Mouse (Mus musculus): Measurements from ENCODE around the gene Ccdc86. TPM values are rescaled to one million over a fixed set of nuclear protein-coding genes. Genes with fewer than 3 reads are reported as not detected.

The Ccdc86 gene
- polyA plus RNA-seq, 3 experiments from 2014 or later: 7.7 to 9.0 (median 7.9) TPM

DNA sequence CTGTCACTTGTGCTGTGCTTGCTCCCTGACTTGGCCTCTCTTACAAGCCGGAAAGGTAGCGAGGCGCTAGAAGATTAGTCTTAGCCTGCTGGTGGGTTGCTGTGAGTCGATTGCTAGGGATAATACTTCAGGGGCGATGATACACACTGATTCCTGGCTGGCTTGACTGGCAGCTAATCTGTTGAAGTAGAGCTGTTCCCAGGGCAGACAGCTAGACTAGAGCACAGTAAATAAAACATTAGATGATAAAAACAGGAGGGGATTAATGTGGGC, 43.4 kb downstream of the Ccdc86 start:
- no peak for ATAC-seq

GRCm38 (mm10) chr19:10904927-10905727, 43.9 kb downstream of the Ccdc86 start:
- no peak for ATAC-seq

DNA sequence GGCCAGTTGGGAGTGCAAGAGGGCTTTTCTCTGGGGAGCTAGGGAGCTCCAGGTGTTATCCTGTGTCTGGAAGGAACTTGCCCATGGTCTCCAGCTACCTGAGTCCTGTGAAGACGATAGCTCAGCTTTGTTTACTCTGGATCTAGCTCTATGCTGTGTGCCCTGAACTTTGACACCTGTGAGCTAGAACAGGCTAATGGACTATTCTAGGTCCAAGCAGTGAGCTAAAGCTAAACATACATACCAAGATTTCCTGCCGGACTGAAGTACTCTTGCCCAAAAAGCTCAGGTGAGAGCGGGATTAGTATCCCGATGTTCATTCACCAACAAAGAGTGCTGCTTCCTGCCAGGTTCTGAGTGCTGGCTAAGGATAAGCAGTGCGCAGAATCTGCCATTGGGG, 44.6 kb downstream of the Ccdc86 start:
- ATAC-seq: no peak

DNA sequence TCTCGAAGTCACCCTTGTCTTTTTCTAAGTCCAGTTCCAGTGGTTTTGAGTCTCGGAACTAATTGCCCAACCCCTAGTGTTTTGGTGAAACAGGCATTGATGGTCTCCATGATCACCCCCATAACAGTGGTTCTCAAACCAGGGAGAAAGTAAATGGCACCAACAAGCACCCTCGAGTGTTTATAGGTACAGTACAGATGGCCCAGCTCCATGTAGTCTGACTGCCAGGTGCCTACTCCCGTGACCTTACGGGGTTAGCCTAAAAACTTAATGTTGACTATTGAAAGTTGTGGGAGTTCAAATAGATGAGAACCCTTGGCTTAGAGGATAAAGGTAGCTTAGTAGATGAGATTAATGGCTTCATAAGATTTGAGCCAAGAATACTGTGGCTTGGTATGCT, 48.0 kb downstream of the Ccdc86 start:
- no peak for ATAC-seq

GRCm38 (mm10) chr19:10900315-10900714, 48.8 kb downstream of the Ccdc86 start:
- no peak for ATAC-seq

GRCm38 (mm10) chr19:10897491-10897890, 51.6 kb downstream of the Ccdc86 start:
- ATAC-seq: no peak

GRCm38 (mm10) chr19:10896849-10897248, 52.2 kb downstream of the Ccdc86 start:
- no peak for ATAC-seq

GRCm38 (mm10) chr19:10895708-10896107, 53.4 kb downstream of the Ccdc86 start:
- ATAC-seq: no peak

DNA sequence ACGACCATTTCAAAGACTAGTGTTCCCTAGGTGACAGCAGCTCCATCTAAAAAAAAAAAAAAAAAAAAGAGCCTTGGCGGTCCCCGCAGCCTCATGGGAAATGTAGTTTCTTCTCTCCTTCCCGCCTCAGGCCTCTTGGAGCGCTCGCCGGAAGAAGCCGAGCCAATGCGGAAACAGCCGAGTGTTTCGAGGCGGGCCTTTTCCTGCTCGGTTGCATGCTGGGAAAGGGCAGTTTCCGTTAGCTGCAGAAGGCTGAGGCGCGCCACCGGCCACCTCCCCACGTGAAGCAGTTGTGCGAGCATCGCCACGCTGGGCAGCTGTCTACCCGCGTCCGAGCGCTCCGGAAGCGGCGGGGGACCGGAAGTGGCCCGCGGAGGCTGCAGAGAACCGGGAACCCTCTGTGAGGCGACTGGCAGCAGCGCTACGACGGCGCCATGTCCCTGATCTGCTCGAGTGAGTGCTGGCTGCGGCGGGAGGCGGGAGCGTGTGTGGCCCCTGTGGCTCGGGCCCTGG, 54.0 kb downstream of the Ccdc86 start, which contains the start of gene Prpf19:
Prpf19 (plus strand) TSS at position 216 of the 513 bp plus-strand sequence.
- ATAC-seq: peak; percentile 99

- no peak for ATAC-seq
Measured at GRCm38 (mm10) chr19:10892201-10892600, 56.9 kb downstream of the Ccdc86 start.

Other genes starting within 250 kb of the Ccdc86 start
- gene Cd5, start 210.3 kb downstream of the Ccdc86 start, polyA plus RNA-seq (2017; shearing (Covaris generic)): 100 to 1,000 TPM; 355 to 487 (median 480) TPM
- 100 to 1,000 TPM; 356 to 569 (median 520) TPM for gene Cd6, start 119.2 kb downstream of the Ccdc86 start, polyA plus RNA-seq (2017; shearing (Covaris generic))
- gene Slc15a3, start 109.5 kb downstream of the Ccdc86 start, polyA plus RNA-seq (2017; shearing (Covaris generic)): 10 to 100 TPM in 1 of 3 experiments, 1 to 10 TPM in 2; 3.2 to 16.7 (median 3.3) TPM
- gene Tmem132a, start 79.3 kb downstream of the Ccdc86 start, polyA plus RNA-seq (2017; shearing (Covaris generic)): 1 to 10 TPM in 1 of 3 experiments, under 1 TPM in 1, not detected in 1; 0.86 to 1.0 TPM
- 10 to 100 TPM; 55.3 to 75.6 (median 64.7) TPM for gene Tmem109, start 67.3 kb downstream of the Ccdc86 start, polyA plus RNA-seq (2017; shearing (Covaris generic))
- gene Prpf19, start 54.0 kb downstream of the Ccdc86 start, polyA plus RNA-seq (2017; shearing (Covaris generic)): 10 to 100 TPM in 2 of 3 experiments, 1 to 10 TPM in 1; 6.2 to 26.0 (median 20.2) TPM
- not detected for gene Zp1, start 28.6 kb downstream of the Ccdc86 start, polyA plus RNA-seq (2017; shearing (Covaris generic))
- gene Ptgdr2, start 12.1 kb downstream of the Ccdc86 start, polyA plus RNA-seq (2017; shearing (Covaris generic)): under 1 TPM in 1 of 3 experiments, not detected in 2; 0.22 TPM
- gene Ms4a10, start 25.4 kb upstream of the Ccdc86 start, polyA plus RNA-seq (2017; shearing (Covaris generic)): not detected
- gene Ms4a15, start 44.0 kb upstream of the Ccdc86 start, polyA plus RNA-seq (2017; shearing (Covaris generic)): not detected
- not detected for gene Ms4a18, start 68.8 kb upstream of the Ccdc86 start, polyA plus RNA-seq (2017; shearing (Covaris generic))
- gene Ms4a8a, start 131.8 kb upstream of the Ccdc86 start, polyA plus RNA-seq (2017; shearing (Covaris generic)): under 1 TPM in 1 of 3 experiments, not detected in 2; 0.54 TPM
- gene 1700017D01Rik, start 181.6 kb upstream of the Ccdc86 start, polyA plus RNA-seq (2017; shearing (Covaris generic)): not detected
- gene 1700025F22Rik, start 216.1 kb upstream of the Ccdc86 start, polyA plus RNA-seq (2017; shearing (Covaris generic)): not detected
- not detected for gene Ms4a13, start 247.5 kb upstream of the Ccdc86 start, polyA plus RNA-seq (2017; shearing (Covaris generic))

All from inflammation-experienced regulatory T-cells, adult 6 months (primary cell).